Mouse (Mus musculus) left cerebral cortex, postnatal 14 days (tissue): Measurements from ENCODE around the gene Rora. TPM values are rescaled to one million over a fixed set of nuclear protein-coding genes. Genes with fewer than 3 reads are reported as not detected.

Experiments used
- DNase-seq, 2 experiments: peaks; one replicate each; pipeline ENCODE4 v3.0.0; 2021 to 2022; ENCODE audit warnings: low spot score in 2 of 2, mixed read lengths in 1 of 2
- intact Hi-C: fragments of 180-260 bp; cut with DNase I; formaldehyde crosslinking; loops from one replicate; pipeline ENCODE4 v1.15.1; 2025
- total RNA-seq, 2 experiments: library from RNA; stranded (reverse); gene quantifications; 2 replicates each; pipeline ENCODE4 v1.2.3; 2021

The Rora gene
- total RNA-seq, 2 experiments from 2014 or later = 50.0 to 66.1 TPM

- intact Hi-C loops = no loop called here
- no peak for DNase-seq
These were observed 360.6 kb downstream of the Rora start for GRCm38 (mm10) chr9:69014203-69014602.

GRCm38 (mm10) chr9:69020381-69020780 lies 366.8 kb downstream of the Rora start:
- intact Hi-C loops = no loop called here
- no peak for DNase-seq

GRCm38 (mm10) chr9:69021482-69021881 lies 367.9 kb downstream of the Rora start:
- intact Hi-C loops = no loop called here
- peak in 1 of 2 experiments; percentile 13 for DNase-seq

- no peak for DNase-seq
These were observed 369.7 kb downstream of the Rora start for GRCm38 (mm10) chr9:69023314-69023713.

GRCm38 (mm10) chr9:69028177-69028576 lies 374.6 kb downstream of the Rora start:
- no peak for DNase-seq
- intact Hi-C loops = no loop called here

More at GRCm38 (mm10) chr9:69023314-69023713, 369.7 kb downstream of the Rora start:
- intact Hi-C loops = no loop called here

- intact Hi-C loops = no loop called here
- no peak for DNase-seq
These were observed 380.8 kb downstream of the Rora start for GRCm38 (mm10) chr9:69034301-69034871.

GRCm38 (mm10) chr9:69035456-69035855 lies 381.9 kb downstream of the Rora start:
- intact Hi-C loops = no loop called here
- no peak for DNase-seq

GRCm38 (mm10) chr9:69036296-69036695 lies 382.7 kb downstream of the Rora start:
- intact Hi-C loops = no loop called here
- DNase-seq = no peak

GRCm38 (mm10) chr9:69043920-69044613 lies 390.5 kb downstream of the Rora start:
- intact Hi-C loops = no loop called here
- DNase-seq = no peak

- intact Hi-C loops = no loop called here
- DNase-seq = no peak
These were observed 391.1 kb downstream of the Rora start for GRCm38 (mm10) chr9:69044614-69045133.

- intact Hi-C loops = no loop called here
- no peak for DNase-seq
These were observed 392.3 kb downstream of the Rora start for GRCm38 (mm10) chr9:69045908-69046307.

- intact Hi-C loops = no loop called here
- DNase-seq = no peak
These were observed 397.3 kb downstream of the Rora start for GRCm38 (mm10) chr9:69050856-69051255.

GRCm38 (mm10) chr9:69051890-69052289 lies 398.3 kb downstream of the Rora start:
- intact Hi-C loops = no loop called here
- no peak for DNase-seq

GRCm38 (mm10) chr9:69055302-69055701 lies 401.7 kb downstream of the Rora start:
- DNase-seq = no peak
- intact Hi-C loops = no loop called here

- intact Hi-C loops = no loop called here
- peak in 1 of 2 experiments; percentile 10 for DNase-seq
These were observed 417.7 kb downstream of the Rora start for GRCm38 (mm10) chr9:69071203-69071867.

GRCm38 (mm10) chr9:69073271-69073670 lies 419.7 kb downstream of the Rora start:
- intact Hi-C loops = no loop called here

GRCm38 (mm10) chr9:69084086-69084719 lies 430.6 kb downstream of the Rora start:
- DNase-seq = no peak
- intact Hi-C loops = no loop called here

More at GRCm38 (mm10) chr9:69073271-69073670, 419.7 kb downstream of the Rora start:
- no peak for DNase-seq

- intact Hi-C loops = no loop called here
- no peak for DNase-seq
These were observed 431.4 kb downstream of the Rora start for GRCm38 (mm10) chr9:69084720-69085661.

- no peak for DNase-seq
- intact Hi-C loops = no loop called here
These were observed 433.3 kb downstream of the Rora start for GRCm38 (mm10) chr9:69086844-69087243.
